Mouse (Mus musculus) midbrain, embryonic 11.5 days (tissue): ENCODE measurements around the gene Kdf1. TPM values are rescaled to one million over a fixed set of nuclear protein-coding genes. Genes with fewer than 3 reads are reported as not detected.

Experiments used
- ATAC-seq: fragments of 200-750 bp; cut with Nextera tagmentation; 2 replicates; pipeline ENCODE4 v1.8.0; 2017; ENCODE audit warnings: moderate TSS enrichment, moderate library complexity; ENCODE audit not compliant: low FRiP score
- DNase-seq: peaks from one replicate; pipeline ENCODE4 v3.0.0; 2015; ENCODE audit warnings: low spot score; ENCODE audit errors: missing footprints
- H3K27ac ChIP-seq: fragments of 300-500 bp; sonication (generic); 2 replicates; pipeline ENCODE4 v1.5.1; 2014; ENCODE audit warnings: low read depth, low read length
- H3K27me3 ChIP-seq: fragments of 300-500 bp; sonication (generic); 2 replicates; pipeline ENCODE4 v1.6.1; 2014; ENCODE audit warnings: mild to moderate bottlenecking, low read length, moderate library complexity, mixed read lengths; ENCODE audit not compliant: control insufficient read depth, insufficient read depth
- H3K36me3 ChIP-seq: fragments of 300-500 bp; sonication (generic); 2 replicates; pipeline ENCODE4 v1.6.1; 2014; ENCODE audit warnings: mild to moderate bottlenecking, low read length, moderate library complexity, mixed read lengths; ENCODE audit not compliant: control insufficient read depth, insufficient read depth
- H3K4me1 ChIP-seq: fragments of 300-500 bp; sonication (generic); 2 replicates; pipeline ENCODE4 v1.6.1; 2014; ENCODE audit warnings: low read length; ENCODE audit not compliant: control insufficient read depth, insufficient read depth
- H3K4me2 ChIP-seq: fragments of 300-500 bp; sonication (generic); 2 replicates; pipeline ENCODE4 v1.6.1; 2014; ENCODE audit warnings: mild to moderate bottlenecking, moderate library complexity
- H3K4me3 ChIP-seq: fragments of 300-500 bp; sonication (generic); 2 replicates; pipeline ENCODE4 v1.5.1; 2014; ENCODE audit warnings: low read depth, low read length
- H3K9ac ChIP-seq: fragments of 300-500 bp; sonication (generic); 2 replicates; pipeline ENCODE4 v1.6.1; 2014; ENCODE audit warnings: low read length
- H3K9me3 ChIP-seq: fragments of 300-500 bp; sonication (generic); 2 replicates; pipeline ENCODE4 v1.6.1; 2016; ENCODE audit warnings: low read length; ENCODE audit not compliant: control insufficient read depth
- WGBS: fragments of 180-500 bp; shearing (Covaris S2); extraction: QIAGEN DNeasy Blood & Tissue Kit; methylation state at CpG from one replicate; pipeline ENCODE4 v1.1.7; 2014; 5-methylcytosine and 5-hydroxymethylcytosine counted together
- polyA plus RNA-seq: library from polyadenylated mRNA; unstranded; fragments of >200 nt; fragmentation: Nextera tagmentation; extraction: Ambion mirVana; gene quantifications from 2 replicates; pipeline ENCODE4 v1.2.1, GENCODE M21; 2014

Gene Kdf1
- polyA plus RNA-seq, 1 experiment from 2014 or later, result 0.15 TPM

GRCm38 (mm10) chr4:133532777-133533176, 14.0 kb downstream of the Kdf1 start:
- no peak for DNase-seq
- 91% methylated on average over 3 of the region's 3 CpGs for WGBS
- Histone ChIP-seq H3K9me3 (no peaks in the 10 kb centered on the region), H3K9ac (no peak overlapping the region), H3K4me1 (no peaks in the 10 kb centered on the region), H3K4me3 (no peak overlapping the region), H3K36me3 (peaks cover 37% of the 10 kb centered on the region), H3K27ac (no peak overlapping the region), H3K27me3 (no peaks in the 10 kb centered on the region), H3K4me2 (no peak overlapping the region)
- ATAC-seq, result no peak

GRCm38 (mm10) chr4:133536081-133536480, 17.3 kb downstream of the Kdf1 start:
- no peaks in the 10 kb centered on the region for H3K4me1 ChIP-seq
- H3K27ac ChIP-seq, result no peak overlapping the region
- 95% methylated on average over 3 of the region's 3 CpGs for WGBS
- H3K9me3 ChIP-seq, result no peaks in the 10 kb centered on the region
- H3K4me2 ChIP-seq, result no peak overlapping the region
- no peak for ATAC-seq
- DNase-seq, result no peak
- H3K36me3 ChIP-seq, result peaks cover 36% of the 10 kb centered on the region
- no peak overlapping the region for H3K4me3 ChIP-seq
- H3K27me3 ChIP-seq, result no peaks in the 10 kb centered on the region
- no peak overlapping the region for H3K9ac ChIP-seq

- Histone ChIP-seq H3K9me3 (no peaks in the 10 kb centered on the region), H3K4me3 (no peak overlapping the region), H3K27ac (no peak overlapping the region), H3K4me1 (no peaks in the 10 kb centered on the region), H3K9ac (no peak overlapping the region), H3K4me2 (no peak overlapping the region), H3K27me3 (no peaks in the 10 kb centered on the region), H3K36me3 (peaks cover 31% of the 10 kb centered on the region)
- ATAC-seq, result no peak
- DNase-seq, result no peak
- WGBS, result 94% methylated on average over 5 of the region's 5 CpGs
Observed at GRCm38 (mm10) chr4:133536652-133537051, 17.9 kb downstream of the Kdf1 start.

- H3K4me2 ChIP-seq, result peak within 1 kb of the TSS; percentile 78
- H3K9ac ChIP-seq, result peak within 1 kb of the TSS; percentile 75
- peak within 1 kb of the TSS; percentile 62 for H3K27ac ChIP-seq
- ATAC-seq (peak; percentile 99), DNase-seq (peak; percentile 97)
- no peaks in the 10 kb centered on the region for H3K9me3 ChIP-seq
- peak within 1 kb of the TSS; percentile 94 for H3K4me3 ChIP-seq
- H3K36me3 ChIP-seq, result peaks cover 5% of the 10 kb centered on the region; the same call in 1 of the 2 replicates
- WGBS, result under 1% methylated on average over 76 of the region's 77 CpGs
- H3K27me3 ChIP-seq, result no peaks in the 10 kb centered on the region
- H3K4me1 ChIP-seq, result peaks cover 10% of the 10 kb centered on the region; the same call in 1 of the 2 replicates
Observed at GRCm38 (mm10) chr4:133545272-133546231, 26.8 kb downstream of the Kdf1 start, which contains the start of gene Nudc. Nudc (minus strand) TSS chr4:133545996.

GRCm38 (mm10) chr4:133552029-133552428, 33.3 kb downstream of the Kdf1 start:
- no peak overlapping the region for H3K4me3 ChIP-seq
- H3K36me3 ChIP-seq, result no peaks in the 10 kb centered on the region
- H3K9ac ChIP-seq, result no peak overlapping the region
- 79% methylated on average over 1 of the region's 1 CpGs for WGBS
- H3K9me3 ChIP-seq, result no peaks in the 10 kb centered on the region
- DNase-seq, result no peak
- no peaks in the 10 kb centered on the region for H3K27me3 ChIP-seq
- H3K4me2 ChIP-seq, result no peak overlapping the region
- H3K4me1 ChIP-seq, result no peaks in the 10 kb centered on the region
- no peak for ATAC-seq
- H3K27ac ChIP-seq, result no peak overlapping the region

- WGBS, result 77% methylated on average over 10 of the region's 10 CpGs
- H3K9ac ChIP-seq, result no peak within 1 kb of the TSS
- ATAC-seq, result no peak
Observed at GRCm38 (mm10) chr4:133552768-133553447, 34.1 kb downstream of the Kdf1 start, which contains the start of gene Nr0b2. Nr0b2 (plus strand) TSS chr4:133553376.

GRCm38 (mm10) chr4:133553448-133554330, 34.9 kb downstream of the Kdf1 start:
- no peak for ATAC-seq
- H3K4me3 ChIP-seq, result no peak overlapping the region
- DNase-seq, result no peak
- 79% methylated on average over 19 of the region's 19 CpGs for WGBS
- H3K4me2 ChIP-seq, result no peak overlapping the region
- no peak overlapping the region for H3K9ac ChIP-seq
- no peaks in the 10 kb centered on the region for H3K9me3 ChIP-seq
- no peaks in the 10 kb centered on the region for H3K36me3 ChIP-seq
- no peaks in the 10 kb centered on the region for H3K4me1 ChIP-seq
- no peak overlapping the region for H3K27ac ChIP-seq
- H3K27me3 ChIP-seq, result no peaks in the 10 kb centered on the region

More at GRCm38 (mm10) chr4:133552768-133553447, 34.1 kb downstream of the Kdf1 start, which contains the start of gene Nr0b2:
- no peak for DNase-seq
- no peaks in the 10 kb centered on the region for H3K36me3 ChIP-seq
- H3K4me2 ChIP-seq, result no peak within 1 kb of the TSS
- no peak within 1 kb of the TSS for H3K4me3 ChIP-seq
- no peaks in the 10 kb centered on the region for H3K27me3 ChIP-seq
- no peak within 1 kb of the TSS for H3K27ac ChIP-seq
- no peaks in the 10 kb centered on the region for H3K9me3 ChIP-seq
- H3K4me1 ChIP-seq, result no peaks in the 10 kb centered on the region

GRCm38 (mm10) chr4:133557041-133557717, 38.4 kb downstream of the Kdf1 start:
- Histone ChIP-seq H3K9me3 (no peaks in the 10 kb centered on the region), H3K4me2 (no peak overlapping the region), H3K9ac (no peak overlapping the region), H3K27me3 (no peaks in the 10 kb centered on the region), H3K27ac (no peak overlapping the region), H3K4me1 (no peaks in the 10 kb centered on the region), H3K4me3 (no peak overlapping the region), H3K36me3 (no peaks in the 10 kb centered on the region)
- 41% methylated on average over 10 of the region's 10 CpGs for WGBS
- peak; percentile 69 for DNase-seq
- ATAC-seq, result no peak
